Mouse (Mus musculus) liver, embryonic 14.5 days (tissue): ENCODE measurements around the gene Mettl7b.

Experiments
- CTCF ChIP-seq: IDR thresholded peaks from 2 replicates; pipeline ENCODE4 v1.5.1; 2016; ENCODE audit warnings: antibody characterized with exemption, low read depth, control low read depth
- EP300 ChIP-seq: IDR thresholded peaks from 2 replicates; pipeline ENCODE4 v1.6.1; 2016; ENCODE audit warnings: antibody characterized with exemption, low read depth

DNA sequence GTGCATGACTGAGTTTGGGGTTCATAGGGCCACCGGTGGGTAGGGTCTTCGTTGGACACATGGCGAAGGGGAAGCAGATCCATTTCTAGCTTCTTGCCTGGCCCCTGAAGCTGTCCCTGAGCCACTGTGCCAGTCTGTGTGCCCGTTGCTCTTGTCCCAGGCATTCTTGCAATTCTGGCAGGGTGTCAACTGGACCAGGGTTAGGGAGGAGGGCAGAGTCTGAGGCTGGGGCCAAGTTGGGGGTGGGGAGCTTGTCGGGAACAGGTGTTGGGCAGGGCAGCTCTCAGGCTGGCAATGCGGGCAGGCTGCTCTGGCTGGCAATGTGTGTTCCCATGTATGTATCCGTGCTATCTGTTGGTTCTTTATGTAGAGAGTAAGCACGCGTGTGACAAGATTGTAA lies 22.3 kb downstream of the Mettl7b start:
- TF ChIP-seq CTCF = no peak
- TF ChIP-seq EP300 = no peak
